Mouse (Mus musculus): ENCODE measurements around the gene Mindy4. TPM values are rescaled to one million over a fixed set of nuclear protein-coding genes. Genes with fewer than 3 reads are reported as not detected.
A peak's percentile ranks its signal among the peaks of the same experiment; 100 is the strongest.

The Mindy4 gene
- total and polyA plus RNA-seq, 2 experiments from 2014 or later: 11.9 to 12.5 TPM

DNA sequence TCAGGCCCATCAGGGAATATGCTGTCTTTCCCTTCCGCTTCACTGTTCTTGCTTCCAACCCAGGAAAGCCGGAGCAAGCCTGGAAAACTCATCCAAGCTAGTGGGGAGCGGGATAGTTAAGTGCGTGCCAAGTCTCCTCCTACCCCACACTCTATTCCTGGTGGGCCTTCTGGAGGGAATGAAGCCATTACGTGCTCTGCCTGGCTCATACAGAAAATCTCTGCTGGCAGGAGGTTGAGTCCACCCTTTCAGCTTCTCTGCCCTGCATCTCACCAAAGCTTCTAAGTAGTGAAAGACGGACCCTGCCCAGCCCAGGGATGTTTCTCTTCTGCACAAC lies 129.6 kb downstream of the Mindy4 start:
- no peaks in the 10 kb centered on the region for H3K36me3 ChIP-seq (ENCODE audit: insufficient read depth)
- WGBS: 35% methylated on average over 6 of the region's 6 CpGs
- no peaks in the 10 kb centered on the region for H3K9me3 ChIP-seq (ENCODE audit: low read length)
- H3K4me1 ChIP-seq (ENCODE audit: insufficient read depth): peaks cover 9% of the 10 kb centered on the region
- ATAC-seq (peak; percentile 82), DNase-seq (peak; percentile 75)
- TF ChIP-seq CTCF (IDR thresholded peaks at IDR 0.05; ENCODE audit: low read depth): no peak
- H3K27me3 ChIP-seq (ENCODE audit: insufficient read depth, low read length): no peaks in the 10 kb centered on the region
- no peak overlapping the region for H3K9ac ChIP-seq
- 0 out of 2 replicates have a peak overlapping the region, but pooled peaks have one; percentile 15 for H3K27ac ChIP-seq (ENCODE audit: low read depth, low read length)
- H3K4me2 ChIP-seq (ENCODE audit: low read depth): 0 out of 2 replicates have a peak overlapping the region, but pooled peaks have one; percentile 3
- H3K4me3 ChIP-seq (ENCODE audit: low read depth, low read length): no peak overlapping the region

DNA sequence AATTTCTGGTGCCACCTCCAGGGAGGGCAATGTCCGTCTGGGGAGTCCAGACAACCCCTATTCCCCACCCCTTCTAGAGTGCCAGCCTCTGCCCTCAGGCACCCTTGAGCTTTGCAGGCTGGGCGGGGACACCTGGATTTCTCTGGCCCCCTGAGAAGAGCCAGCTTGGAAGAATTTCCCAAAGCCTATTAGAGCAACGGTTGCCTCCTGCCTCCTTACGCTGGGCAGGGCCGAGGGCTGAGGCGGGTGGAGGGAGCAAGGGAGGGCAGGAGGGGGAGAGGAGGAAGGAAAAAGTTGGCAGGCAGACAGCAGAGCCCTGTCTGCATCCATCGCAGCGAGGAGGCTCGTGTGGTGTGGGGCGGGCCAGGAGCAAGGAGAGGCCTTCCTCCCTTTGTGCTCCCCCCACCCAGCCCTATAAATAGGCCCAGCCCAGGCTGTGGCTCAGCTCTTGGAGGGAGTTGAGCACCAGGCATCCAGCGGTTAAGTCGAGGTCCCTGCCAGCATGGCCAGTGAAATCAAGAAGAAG lies 132.9 kb downstream of the Mindy4 start, which contains the start of gene Aqp1:
TSS of gene Aqp1 (plus strand) at position 444 of the 526 bp plus-strand sequence.
- Histone ChIP-seq H3K4me1 (ENCODE audit: insufficient read depth) (peaks cover 9% of the 10 kb centered on the region), H3K27ac (ENCODE audit: low read depth, low read length) (no peak within 1 kb of the TSS), H3K27me3 (ENCODE audit: insufficient read depth, low read length) (no peaks in the 10 kb centered on the region; the same call in 1 of the 2 replicates), H3K4me2 (ENCODE audit: low read depth) (no peak within 1 kb of the TSS), H3K9ac (no peak within 1 kb of the TSS), H3K9me3 (ENCODE audit: low read length) (no peaks in the 10 kb centered on the region), H3K36me3 (ENCODE audit: insufficient read depth) (no peaks in the 10 kb centered on the region), H3K4me3 (ENCODE audit: low read depth, low read length) (no peak within 1 kb of the TSS)
- WGBS: 14% methylated on average over 12 of the region's 12 CpGs
- no peak for TF ChIP-seq CTCF (IDR thresholded peaks at IDR 0.05; ENCODE audit: low read depth)
- ATAC-seq (peak; percentile 64), DNase-seq (no peak)

DNA sequence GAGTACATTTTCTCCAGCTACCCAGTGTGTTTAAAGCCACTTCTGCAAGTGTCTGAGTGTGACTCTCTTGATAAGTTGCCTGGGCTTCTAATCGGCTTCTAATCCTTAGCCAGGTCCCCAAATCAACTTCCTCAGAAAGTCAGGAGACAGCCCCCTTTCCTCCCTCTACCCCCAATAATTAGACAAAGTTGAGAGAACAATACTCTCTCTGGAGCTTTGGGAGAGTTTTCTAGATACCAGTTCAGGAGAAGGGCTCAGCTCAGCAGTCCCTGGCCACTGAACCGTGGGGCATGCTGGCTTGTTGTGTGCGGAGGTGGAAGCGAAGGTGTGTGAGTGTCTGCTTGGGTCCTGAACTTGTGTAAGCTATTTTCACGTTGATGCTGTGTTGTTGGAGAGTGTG lies 134.1 kb downstream of the Mindy4 start:
- Histone ChIP-seq H3K27me3 (ENCODE audit: insufficient read depth, low read length) (no peaks in the 10 kb centered on the region; the same call in 1 of the 2 replicates), H3K9ac (no peak overlapping the region), H3K4me1 (ENCODE audit: insufficient read depth) (peaks cover 5% of the 10 kb centered on the region; the same call in 1 of the 2 replicates), H3K4me2 (ENCODE audit: low read depth) (no peak overlapping the region), H3K36me3 (ENCODE audit: insufficient read depth) (no peaks in the 10 kb centered on the region), H3K4me3 (ENCODE audit: low read depth, low read length) (no peak overlapping the region), H3K27ac (ENCODE audit: low read depth, low read length) (no peak overlapping the region), H3K9me3 (ENCODE audit: low read length) (no peaks in the 10 kb centered on the region)
- WGBS: 83% methylated on average over 5 of the region's 5 CpGs
- ATAC-seq: no peak
- no peak for DNase-seq
- no peak for TF ChIP-seq CTCF (IDR thresholded peaks at IDR 0.05; ENCODE audit: low read depth)

DNA sequence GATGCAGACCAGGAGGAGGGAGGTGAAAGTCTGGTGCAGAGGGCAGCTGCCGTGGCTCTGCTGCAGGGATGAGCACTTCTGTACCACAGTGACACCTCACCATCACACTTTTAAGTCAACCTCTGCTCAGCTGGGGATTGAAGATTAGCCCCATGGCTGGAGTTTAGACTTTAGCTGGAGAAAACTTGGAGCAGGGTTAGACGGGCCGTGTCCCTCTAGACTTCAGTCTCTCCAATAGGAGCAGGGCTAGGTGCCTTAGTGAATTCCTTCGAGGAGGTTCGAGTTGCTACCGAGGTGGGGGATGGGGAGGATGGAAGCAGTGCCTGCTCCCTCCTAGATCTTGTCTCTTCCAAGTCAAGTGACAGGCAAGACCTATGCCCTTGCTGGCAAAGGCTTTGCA lies 134.9 kb downstream of the Mindy4 start:
- no peak for TF ChIP-seq CTCF (IDR thresholded peaks at IDR 0.05; ENCODE audit: low read depth)
- no peak for ATAC-seq

DNA sequence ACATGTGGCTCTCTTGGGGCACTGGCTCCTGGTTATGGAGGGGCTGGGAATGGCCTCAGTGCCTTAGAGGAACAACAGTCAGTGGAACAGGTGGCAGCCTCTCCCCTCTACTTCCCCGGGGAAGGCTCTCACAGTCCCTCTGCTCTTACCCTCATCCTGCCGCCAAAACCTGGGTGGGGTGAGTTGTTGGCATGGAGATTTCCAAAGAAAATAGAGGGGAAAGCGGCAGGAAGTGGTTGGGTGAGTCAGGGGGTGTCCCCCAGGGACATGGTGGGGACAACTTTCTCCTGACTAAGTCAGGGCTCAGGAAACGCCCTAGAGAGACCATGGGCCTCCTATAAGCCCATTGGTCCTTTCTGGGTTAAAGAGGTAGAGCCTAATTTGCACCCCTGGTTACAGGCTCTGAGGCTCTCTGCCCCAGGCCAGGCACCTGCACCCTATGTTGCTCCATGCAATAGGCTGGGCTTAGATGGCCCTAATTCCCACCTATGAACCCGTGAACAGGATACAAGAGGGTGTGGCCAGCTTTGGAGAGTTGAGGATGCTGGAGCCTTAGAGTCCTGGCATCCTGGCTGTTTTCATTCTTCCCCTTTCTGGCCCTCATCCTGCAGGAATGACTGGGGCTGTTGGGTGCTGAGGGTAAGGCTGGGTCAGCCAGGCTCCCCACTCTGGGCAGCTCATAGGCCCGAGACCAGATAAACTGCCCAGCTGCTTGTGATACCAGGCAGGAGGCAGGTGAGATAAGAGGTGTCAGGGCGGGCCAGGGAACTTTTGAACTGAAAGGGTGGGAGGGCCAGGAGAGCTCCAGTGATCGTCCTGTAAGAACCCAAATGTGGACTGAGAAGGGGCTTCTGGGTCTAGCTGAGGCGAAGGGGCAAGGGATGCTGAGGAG lies 136.0 kb downstream of the Mindy4 start:
- TF ChIP-seq CTCF (IDR thresholded peaks at IDR 0.05; ENCODE audit: low read depth): no peak
- Histone ChIP-seq H3K9me3 (ENCODE audit: low read length) (no peaks in the 10 kb centered on the region), H3K9ac (no peak overlapping the region), H3K4me1 (ENCODE audit: insufficient read depth) (no peaks in the 10 kb centered on the region), H3K27me3 (ENCODE audit: insufficient read depth, low read length) (no peaks in the 10 kb centered on the region; the same call in 1 of the 2 replicates), H3K36me3 (ENCODE audit: insufficient read depth) (no peaks in the 10 kb centered on the region), H3K27ac (ENCODE audit: low read depth, low read length) (no peak overlapping the region), H3K4me2 (ENCODE audit: low read depth) (no peak overlapping the region), H3K4me3 (ENCODE audit: low read depth, low read length) (no peak overlapping the region)
- ATAC-seq (no peak), DNase-seq (no peak)
- 77% methylated on average over 9 of the region's 9 CpGs for WGBS

More for the DNA sequence above, 134.9 kb downstream of the Mindy4 start:
- H3K4me3 ChIP-seq (ENCODE audit: low read depth, low read length): no peak overlapping the region
- WGBS: 62% methylated on average over 6 of the region's 6 CpGs
- H3K27me3 ChIP-seq (ENCODE audit: insufficient read depth, low read length): no peaks in the 10 kb centered on the region; the same call in 1 of the 2 replicates
- H3K36me3 ChIP-seq (ENCODE audit: insufficient read depth): no peaks in the 10 kb centered on the region
- H3K27ac ChIP-seq (ENCODE audit: low read depth, low read length): no peak overlapping the region
- no peak for DNase-seq
- H3K4me2 ChIP-seq (ENCODE audit: low read depth): no peak overlapping the region
- no peaks in the 10 kb centered on the region for H3K4me1 ChIP-seq (ENCODE audit: insufficient read depth)
- H3K9ac ChIP-seq: no peak overlapping the region
- H3K9me3 ChIP-seq (ENCODE audit: low read length): no peaks in the 10 kb centered on the region

DNA sequence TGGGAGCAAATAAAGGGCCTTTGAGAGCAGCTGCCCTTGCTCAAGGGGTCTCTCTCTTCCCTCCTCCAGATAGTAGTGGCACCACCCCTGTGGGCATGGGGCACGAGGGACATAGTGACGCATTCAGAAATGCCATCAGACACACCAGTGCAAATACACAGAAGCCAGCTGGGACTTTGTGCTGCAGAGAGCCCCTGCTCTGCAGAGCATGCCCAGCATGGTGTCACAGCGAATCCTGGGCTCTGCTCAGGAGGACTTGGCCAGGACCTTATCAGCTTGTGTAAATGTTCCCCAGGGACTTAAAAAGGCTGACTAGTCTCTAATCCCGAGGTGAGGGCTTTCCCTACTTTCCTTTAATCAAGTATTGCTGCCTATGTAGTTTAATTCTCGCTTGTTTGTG lies 138.5 kb downstream of the Mindy4 start:
- TF ChIP-seq CTCF (IDR thresholded peaks at IDR 0.05; ENCODE audit: low read depth): no peak
- Histone ChIP-seq H3K27ac (ENCODE audit: low read depth, low read length) (no peak overlapping the region), H3K9me3 (ENCODE audit: low read length) (no peaks in the 10 kb centered on the region), H3K4me3 (ENCODE audit: low read depth, low read length) (no peak overlapping the region), H3K4me2 (ENCODE audit: low read depth) (no peak overlapping the region), H3K9ac (no peak overlapping the region), H3K4me1 (ENCODE audit: insufficient read depth) (no peaks in the 10 kb centered on the region), H3K27me3 (ENCODE audit: insufficient read depth, low read length) (no peaks in the 10 kb centered on the region; the same call in 1 of the 2 replicates), H3K36me3 (ENCODE audit: insufficient read depth) (no peaks in the 10 kb centered on the region)
- 38% methylated on average over 5 of the region's 5 CpGs for WGBS
- no peak for DNase-seq
- ATAC-seq: no peak; the same call in 1 of the 2 replicates

DNA sequence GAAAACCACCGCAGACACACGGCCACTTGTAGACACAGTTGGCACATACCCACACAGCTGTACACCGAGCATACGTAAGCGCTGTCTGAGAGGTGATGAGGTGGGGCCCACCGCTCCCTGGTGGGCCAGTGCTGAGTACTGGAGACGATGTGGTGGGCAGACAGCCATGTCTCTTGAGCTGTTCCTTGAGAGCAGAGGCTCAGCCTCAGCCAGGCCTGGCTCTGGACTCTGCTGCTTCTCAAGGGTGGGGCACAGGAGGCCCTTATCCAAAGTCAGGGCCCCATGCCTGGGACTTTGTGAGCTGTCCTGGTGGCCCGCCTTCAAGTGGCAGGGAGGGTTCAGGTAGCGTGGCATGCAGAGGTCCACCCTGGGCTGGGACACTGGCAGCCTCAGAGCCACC lies 139.1 kb downstream of the Mindy4 start:
- TF ChIP-seq CTCF (IDR thresholded peaks at IDR 0.05; ENCODE audit: low read depth): no peak
- no peak for DNase-seq
- no peaks in the 10 kb centered on the region for H3K9me3 ChIP-seq (ENCODE audit: low read length)
- 55% methylated on average over 9 of the region's 9 CpGs for WGBS
- ATAC-seq: no peak
- no peaks in the 10 kb centered on the region for H3K4me1 ChIP-seq (ENCODE audit: insufficient read depth)
- no peak overlapping the region for H3K9ac ChIP-seq
- H3K36me3 ChIP-seq (ENCODE audit: insufficient read depth): no peaks in the 10 kb centered on the region
- no peak overlapping the region for H3K4me3 ChIP-seq (ENCODE audit: low read depth, low read length)
- no peak overlapping the region for H3K27ac ChIP-seq (ENCODE audit: low read depth, low read length)
- H3K4me2 ChIP-seq (ENCODE audit: low read depth): no peak overlapping the region
- no peaks in the 10 kb centered on the region; the same call in 1 of the 2 replicates for H3K27me3 ChIP-seq (ENCODE audit: insufficient read depth, low read length)

Measured in forebrain, postnatal 0 days (tissue).